Mouse (Mus musculus): ENCODE results near the gene Art4. TPM values are rescaled to one million over a fixed set of nuclear protein-coding genes. Genes with fewer than 3 reads are reported as not detected.
A peak's percentile ranks its signal among the peaks of the same experiment; 100 is the strongest.

Gene Art4
- polyA plus RNA-seq, 1 experiment from 2014 or later, result 2.3 TPM

- WGBS, result 67% methylated on average over 5 of the region's 5 CpGs
- Histone ChIP-seq H3K9ac (ENCODE audit: low read length) (no peak overlapping the region), H3K4me3 (ENCODE audit: low read depth, low read length) (no peak overlapping the region), H3K4me2 (ENCODE audit: low read depth, severe bottlenecking) (no peak overlapping the region), H3K27me3 (ENCODE audit: control insufficient read depth, insufficient read depth, low read length) (no peaks in the 10 kb centered on the region), H3K27ac (replicated peaks; ENCODE audit: low read depth, low read length) (no peak overlapping the region), H3K9me3 (ENCODE audit: control insufficient read depth, low read length) (no peaks in the 10 kb centered on the region), H3K4me1 (ENCODE audit: control insufficient read depth, insufficient read depth, low read length) (peaks cover 7% of the 10 kb centered on the region; the same call in 1 of the 2 replicates), H3K36me3 (ENCODE audit: control insufficient read depth, insufficient read depth, low read length) (no peaks in the 10 kb centered on the region)
- ATAC-seq (ENCODE audit: insufficient number of reproducible peaks, low FRiP score, low TSS enrichment, low read depth) (no peak), DNase-seq (ENCODE audit: low spot score) (no peak)
Observed at GRCm38 (mm10) chr6:136806819-136807218, 50.7 kb downstream of the Art4 start.

DNA sequence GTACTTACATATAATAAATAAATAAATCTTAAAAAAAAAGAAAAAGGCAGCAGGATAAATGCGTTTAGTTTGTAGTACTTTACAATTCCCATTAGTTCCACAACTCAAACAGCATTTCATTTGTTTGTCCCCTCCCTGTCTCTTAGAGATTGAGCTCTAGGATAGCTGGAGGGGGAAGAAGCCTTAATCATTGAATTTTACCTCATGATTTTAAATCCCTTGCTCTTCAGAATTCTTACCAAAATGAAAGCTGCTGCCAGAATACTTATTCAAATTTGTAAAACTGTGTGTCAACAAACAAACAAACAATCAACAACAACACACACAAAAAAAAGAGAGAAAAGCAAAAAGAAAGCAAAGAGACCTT is 52.1 kb downstream of the Art4 start:
- Histone ChIP-seq H3K4me3 (ENCODE audit: low read depth, low read length) (no peak overlapping the region), H3K4me2 (ENCODE audit: low read depth, severe bottlenecking) (no peak overlapping the region)
- WGBS, result 88% methylated on average over 1 of the region's 1 CpGs

DNA sequence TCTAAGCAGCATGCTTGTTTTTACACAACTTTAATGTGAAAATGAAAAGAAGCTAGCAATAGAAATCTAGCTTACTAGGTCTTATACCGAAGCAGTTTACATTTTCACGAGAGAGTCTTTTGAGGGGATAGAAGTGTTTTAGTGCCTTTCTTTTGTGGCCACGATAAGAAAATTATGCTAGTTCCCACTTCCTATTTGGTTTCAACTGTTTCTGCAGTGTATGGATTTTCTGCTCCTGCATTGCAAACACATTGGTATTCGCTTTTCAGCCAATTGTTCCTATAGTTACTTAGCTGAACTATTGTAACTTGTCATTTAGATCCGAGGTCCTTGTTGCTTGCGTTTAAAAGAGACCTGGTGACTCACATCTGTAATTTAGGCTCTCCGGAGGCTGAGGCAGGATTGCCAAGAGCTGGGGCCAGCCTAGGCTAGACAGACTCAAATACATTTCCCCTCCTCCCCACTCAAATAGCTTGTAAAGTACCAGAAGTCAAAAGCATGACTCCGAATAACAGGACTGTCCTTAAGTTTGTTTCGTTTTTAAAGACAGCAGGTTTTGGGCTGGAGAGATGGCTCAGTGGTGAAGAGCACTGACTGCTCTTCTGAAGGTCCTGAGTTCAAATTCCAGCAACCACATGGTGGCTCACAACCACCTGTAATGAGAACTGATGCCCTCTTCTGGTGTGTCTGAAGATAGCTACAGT is 52.7 kb downstream of the Art4 start:
- no peaks in the 10 kb centered on the region for H3K9me3 ChIP-seq (ENCODE audit: control insufficient read depth, low read length)
- H3K4me3 ChIP-seq (ENCODE audit: low read depth, low read length), result peak overlapping the region; percentile 21
- H3K4me1 ChIP-seq (ENCODE audit: control insufficient read depth, insufficient read depth, low read length), result peaks cover 7% of the 10 kb centered on the region; the same call in 1 of the 2 replicates
- DNase-seq (ENCODE audit: low spot score), result peak; percentile 40
- H3K4me2 ChIP-seq (ENCODE audit: low read depth, severe bottlenecking), result peak overlapping the region; percentile 30
- no peak for ATAC-seq (ENCODE audit: insufficient number of reproducible peaks, low FRiP score, low TSS enrichment, low read depth)
- peak overlapping the region; percentile 30 for H3K9ac ChIP-seq (ENCODE audit: low read length)
- H3K36me3 ChIP-seq (ENCODE audit: control insufficient read depth, insufficient read depth, low read length), result no peaks in the 10 kb centered on the region
- H3K27me3 ChIP-seq (ENCODE audit: control insufficient read depth, insufficient read depth, low read length), result no peaks in the 10 kb centered on the region
- WGBS, result 41% methylated on average over 9 of the region's 9 CpGs
- peak overlapping the region; percentile 75 for H3K27ac ChIP-seq (replicated peaks; ENCODE audit: low read depth, low read length)

More for the DNA sequence above, 52.1 kb downstream of the Art4 start:
- H3K4me1 ChIP-seq (ENCODE audit: control insufficient read depth, insufficient read depth, low read length), result peaks cover 7% of the 10 kb centered on the region; the same call in 1 of the 2 replicates
- no peak for DNase-seq (ENCODE audit: low spot score)
- H3K27ac ChIP-seq (replicated peaks; ENCODE audit: low read depth, low read length), result no peak overlapping the region
- H3K36me3 ChIP-seq (ENCODE audit: control insufficient read depth, insufficient read depth, low read length), result no peaks in the 10 kb centered on the region
- H3K27me3 ChIP-seq (ENCODE audit: control insufficient read depth, insufficient read depth, low read length), result no peaks in the 10 kb centered on the region
- H3K9ac ChIP-seq (ENCODE audit: low read length), result no peak overlapping the region
- no peak for ATAC-seq (ENCODE audit: insufficient number of reproducible peaks, low FRiP score, low TSS enrichment, low read depth)
- no peaks in the 10 kb centered on the region for H3K9me3 ChIP-seq (ENCODE audit: control insufficient read depth, low read length)

GRCm38 (mm10) chr6:136803739-136804633 is 53.5 kb downstream of the Art4 start, which contains the start of gene Hist4h4:
Hist4h4 (minus strand) TSS chr6:136804415.
- Histone ChIP-seq H3K27ac (replicated peaks; ENCODE audit: low read depth, low read length) (peak within 1 kb of the TSS; percentile 100), H3K9me3 (ENCODE audit: control insufficient read depth, low read length) (no peaks in the 10 kb centered on the region), H3K36me3 (ENCODE audit: control insufficient read depth, insufficient read depth, low read length) (no peaks in the 10 kb centered on the region), H3K4me1 (ENCODE audit: control insufficient read depth, insufficient read depth, low read length) (peaks cover 7% of the 10 kb centered on the region; the same call in 1 of the 2 replicates), H3K27me3 (ENCODE audit: control insufficient read depth, insufficient read depth, low read length) (no peaks in the 10 kb centered on the region), H3K4me2 (ENCODE audit: low read depth, severe bottlenecking) (peak within 1 kb of the TSS; percentile 69), H3K9ac (ENCODE audit: low read length) (peak within 1 kb of the TSS; percentile 99), H3K4me3 (ENCODE audit: low read depth, low read length) (peak within 1 kb of the TSS; percentile 64)
- DNase-seq (ENCODE audit: low spot score) (peak; percentile 97), ATAC-seq (ENCODE audit: insufficient number of reproducible peaks, low FRiP score, low TSS enrichment, low read depth) (peak; percentile 79)
- WGBS, result under 1% methylated on average over 50 of the region's 50 CpGs

DNA sequence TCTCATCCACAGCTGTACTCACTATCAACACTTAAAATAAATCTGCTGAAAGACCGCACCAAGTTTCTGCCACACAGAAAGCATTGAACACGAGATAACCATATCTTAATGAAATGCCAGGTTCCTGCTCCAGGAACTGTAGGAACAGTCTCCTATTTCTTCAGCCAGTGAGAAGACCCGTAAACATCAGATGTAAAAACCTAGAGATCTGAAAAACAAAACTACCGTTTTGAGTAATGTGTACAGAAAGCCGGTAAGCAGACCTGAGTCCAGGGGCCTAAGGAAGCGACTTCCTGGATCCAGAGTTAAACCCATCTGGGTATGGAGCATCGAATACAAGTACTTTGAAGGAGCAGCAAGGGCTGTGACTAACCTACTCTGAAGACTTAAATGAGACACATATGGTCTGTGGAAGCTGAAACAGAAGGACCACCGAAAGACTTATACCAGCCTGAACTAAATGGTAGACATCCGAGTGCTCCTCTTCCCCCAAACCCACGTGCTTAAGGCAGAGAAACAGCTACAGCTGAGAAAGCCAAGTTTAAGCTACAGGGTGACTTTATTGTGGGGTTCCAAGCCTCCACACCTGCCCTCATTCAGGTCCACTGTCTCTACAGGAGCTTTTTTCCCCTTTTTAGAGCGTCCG is 54.3 kb downstream of the Art4 start:
- Histone ChIP-seq H3K4me1 (ENCODE audit: control insufficient read depth, insufficient read depth, low read length) (peaks cover 7% of the 10 kb centered on the region; the same call in 1 of the 2 replicates), H3K27me3 (ENCODE audit: control insufficient read depth, insufficient read depth, low read length) (no peaks in the 10 kb centered on the region), H3K27ac (replicated peaks; ENCODE audit: low read depth, low read length) (peak overlapping the region; percentile 100), H3K9me3 (ENCODE audit: control insufficient read depth, low read length) (no peaks in the 10 kb centered on the region), H3K4me2 (ENCODE audit: low read depth, severe bottlenecking) (peak overlapping the region; percentile 69), H3K4me3 (ENCODE audit: low read depth, low read length) (peak overlapping the region; percentile 64), H3K9ac (ENCODE audit: low read length) (peak overlapping the region; percentile 99), H3K36me3 (ENCODE audit: control insufficient read depth, insufficient read depth, low read length) (no peaks in the 10 kb centered on the region)
- ATAC-seq (ENCODE audit: insufficient number of reproducible peaks, low FRiP score, low TSS enrichment, low read depth), result peak; percentile 6
- no peak for DNase-seq (ENCODE audit: low spot score)
- WGBS, result 22% methylated on average over 12 of the region's 12 CpGs

DNA sequence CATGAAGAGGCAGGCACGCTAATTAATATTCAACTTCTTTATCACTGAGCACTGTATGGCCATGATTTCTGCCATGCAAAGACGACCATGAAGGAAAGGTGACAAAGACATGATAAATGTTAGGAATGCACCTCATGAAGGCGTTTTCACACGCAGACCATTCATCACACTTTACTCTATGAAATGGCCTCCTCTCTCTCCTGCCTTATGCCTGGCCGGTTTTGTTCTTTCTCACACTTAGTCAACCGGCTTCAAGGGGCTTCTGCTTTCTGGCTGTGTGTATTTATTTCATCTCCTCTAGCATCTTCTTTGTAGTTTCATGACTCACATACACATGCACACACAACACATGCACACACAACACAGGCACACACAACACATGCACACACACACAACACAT is 56.3 kb downstream of the Art4 start:
- H3K9ac ChIP-seq (ENCODE audit: low read length), result no peak overlapping the region
- H3K27ac ChIP-seq (replicated peaks; ENCODE audit: low read depth, low read length), result no peak overlapping the region
- ATAC-seq (ENCODE audit: insufficient number of reproducible peaks, low FRiP score, low TSS enrichment, low read depth), result no peak
- DNase-seq (ENCODE audit: low spot score), result no peak
- peaks cover 7% of the 10 kb centered on the region; the same call in 1 of the 2 replicates for H3K4me1 ChIP-seq (ENCODE audit: control insufficient read depth, insufficient read depth, low read length)
- H3K4me3 ChIP-seq (ENCODE audit: low read depth, low read length), result no peak overlapping the region
- H3K36me3 ChIP-seq (ENCODE audit: control insufficient read depth, insufficient read depth, low read length), result no peaks in the 10 kb centered on the region
- 86% methylated on average over 6 of the region's 6 CpGs for WGBS
- no peaks in the 10 kb centered on the region for H3K27me3 ChIP-seq (ENCODE audit: control insufficient read depth, insufficient read depth, low read length)
- H3K4me2 ChIP-seq (ENCODE audit: low read depth, severe bottlenecking), result no peak overlapping the region
- H3K9me3 ChIP-seq (ENCODE audit: control insufficient read depth, low read length), result no peaks in the 10 kb centered on the region

GRCm38 (mm10) chr6:136800710-136801109 is 56.8 kb downstream of the Art4 start:
- H3K4me2 ChIP-seq (ENCODE audit: low read depth, severe bottlenecking), result no peak overlapping the region
- H3K4me1 ChIP-seq (ENCODE audit: control insufficient read depth, insufficient read depth, low read length), result peaks cover 7% of the 10 kb centered on the region; the same call in 1 of the 2 replicates
- H3K36me3 ChIP-seq (ENCODE audit: control insufficient read depth, insufficient read depth, low read length), result no peaks in the 10 kb centered on the region
- H3K27ac ChIP-seq (replicated peaks; ENCODE audit: low read depth, low read length), result no peak overlapping the region
- no peak overlapping the region for H3K9ac ChIP-seq (ENCODE audit: low read length)
- no peaks in the 10 kb centered on the region for H3K9me3 ChIP-seq (ENCODE audit: control insufficient read depth, low read length)
- 92% methylated on average over 8 of the region's 8 CpGs for WGBS
- no peaks in the 10 kb centered on the region for H3K27me3 ChIP-seq (ENCODE audit: control insufficient read depth, insufficient read depth, low read length)
- no peak for ATAC-seq (ENCODE audit: insufficient number of reproducible peaks, low FRiP score, low TSS enrichment, low read depth)
- peak; percentile 18 for DNase-seq (ENCODE audit: low spot score)
- no peak overlapping the region for H3K4me3 ChIP-seq (ENCODE audit: low read depth, low read length)

Measured in limb, embryonic 11.5 days (tissue).